Mouse (Mus musculus) heart, embryonic 15.5 days (tissue): ENCODE data around the gene Ccr4. TPM values are rescaled to one million over a fixed set of nuclear protein-coding genes. Genes with fewer than 3 reads are reported as not detected.

Experiments
- ATAC-seq: fragments of 200-750 bp; cut with Nextera tagmentation; replicated peaks from 2 replicates; pipeline ENCODE4 v1.8.0; 2017; ENCODE audit warnings: low read depth, moderate TSS enrichment; ENCODE audit not compliant: insufficient number of reproducible peaks, insufficient read depth, low FRiP score
- H3K27ac ChIP-seq: fragments of 300-500 bp; sonication (generic); 2 replicates; pipeline ENCODE4 v1.5.1; 2015; ENCODE audit warnings: mild to moderate bottlenecking, inconsistent platforms
- H3K27me3 ChIP-seq: fragments of 300-500 bp; sonication (generic); 2 replicates; pipeline ENCODE4 v1.6.1; 2015; ENCODE audit warnings: inconsistent platforms
- H3K36me3 ChIP-seq: fragments of 300-500 bp; sonication (generic); 2 replicates; pipeline ENCODE4 v1.6.1; 2015; ENCODE audit warnings: mild to moderate bottlenecking, inconsistent platforms
- H3K4me1 ChIP-seq: fragments of 300-500 bp; sonication (generic); replicated peaks from 2 replicates; pipeline ENCODE4 v1.6.1; 2015; ENCODE audit warnings: inconsistent platforms
- H3K4me2 ChIP-seq: fragments of 300-500 bp; sonication (generic); 2 replicates; pipeline ENCODE4 v1.6.1; 2015; ENCODE audit warnings: inconsistent platforms, mild to moderate bottlenecking, moderate library complexity
- H3K4me3 ChIP-seq: fragments of 300-500 bp; sonication (generic); 2 replicates; pipeline ENCODE4 v1.5.1; 2015; ENCODE audit warnings: mild to moderate bottlenecking, inconsistent platforms
- H3K9ac ChIP-seq: fragments of 300-500 bp; sonication (generic); 2 replicates; pipeline ENCODE4 v1.6.1; 2015; ENCODE audit warnings: mild to moderate bottlenecking, inconsistent platforms
- H3K9me3 ChIP-seq: fragments of 300-500 bp; sonication (generic); replicated peaks from 2 replicates; pipeline ENCODE4 v1.6.1; 2016; ENCODE audit warnings: inconsistent platforms
- WGBS: fragments of 180-500 bp; shearing (Covaris S2); methylation state at CpG from one replicate; pipeline ENCODE4 v1.1.7; 2015; ENCODE audit warnings: mixed read lengths; 5-methylcytosine and 5-hydroxymethylcytosine counted together
- polyA plus RNA-seq: library from polyadenylated mRNA; unstranded; fragments of >200 nt; fragmentation: Nextera tagmentation; extraction: Ambion mirVana; gene quantifications from 2 replicates; pipeline ENCODE4 v1.2.1, GENCODE M21; 2015

Gene Ccr4
- polyA plus RNA-seq, 1 experiment from 2014 or later: not detected

- Histone ChIP-seq H3K9me3 (no peaks in the 10 kb centered on the region), H3K9ac (no peak overlapping the region), H3K4me3 (no peak overlapping the region), H3K27me3 (no peaks in the 10 kb centered on the region), H3K27ac (no peak overlapping the region), H3K4me1 (peaks cover 3% of the 10 kb centered on the region), H3K36me3 (no peaks in the 10 kb centered on the region), H3K4me2 (no peak overlapping the region)
- no peak for ATAC-seq
- 91% methylated on average over 9 of the region's 9 CpGs for WGBS
Observed at GRCm38 (mm10) chr9:114442225-114442624, 62.5 kb downstream of the Ccr4 start.

GRCm38 (mm10) chr9:114440548-114440947, 64.2 kb downstream of the Ccr4 start:
- H3K36me3 ChIP-seq: peaks cover 10% of the 10 kb centered on the region; the same call in 1 of the 2 replicates
- H3K9ac ChIP-seq: no peak overlapping the region
- H3K9me3 ChIP-seq: no peaks in the 10 kb centered on the region
- no peaks in the 10 kb centered on the region for H3K27me3 ChIP-seq
- H3K4me1 ChIP-seq: no peaks in the 10 kb centered on the region
- no peak overlapping the region for H3K27ac ChIP-seq
- WGBS: 71% methylated on average over 10 of the region's 10 CpGs
- H3K4me3 ChIP-seq: no peak overlapping the region
- no peak overlapping the region for H3K4me2 ChIP-seq
- ATAC-seq: 0 out of 2 replicates have a peak, but pooled peaks have one; percentile 11

Other genes with a start within 250 kb of the Ccr4 start
- not detected in 2 replicates for gene Bcl2a1c, start 174.8 kb downstream of the Ccr4 start, polyA plus RNA-seq
- 126 and 148 TPM in 2 replicates for gene Crtap, start 114.2 kb downstream of the Ccr4 start, polyA plus RNA-seq
- 36.6 and 47.4 TPM in 2 replicates for gene Glb1, start 103.8 kb downstream of the Ccr4 start, polyA plus RNA-seq
- 6.7 and 8.4 TPM in 2 replicates for gene Tmppe, start 103.8 kb downstream of the Ccr4 start, polyA plus RNA-seq
- gene C130032M10Rik, start 10.8 kb upstream of the Ccr4 start, polyA plus RNA-seq: 1.3 and 1.7 TPM in 2 replicates
- gene Trim71, start 59.5 kb upstream of the Ccr4 start, polyA plus RNA-seq: 0.05 and 0.10 TPM in 2 replicates
- gene Cnot10, start 135.3 kb upstream of the Ccr4 start, polyA plus RNA-seq: 31.0 and 40.3 TPM in 2 replicates
- 72.3 and 73.5 TPM in 2 replicates for gene Dync1li1, start 183.9 kb upstream of the Ccr4 start, polyA plus RNA-seq
- gene Cmtm6, start 226.2 kb upstream of the Ccr4 start, polyA plus RNA-seq: 39.3 and 47.0 TPM in 2 replicates